Mouse (Mus musculus): ENCODE measurements at regions not wholly inside any gene's neighbourhood (a gene's known extent, or its start where the extent isn't known, plus 50 kb on each side); places are given as distances from the start of the nearest gene placed in this dataset.

- DNase-seq (ENCODE audit: low spot score), result no peak
These were observed 304.9 kb downstream of the Rfpl4b start for GRCm38 (mm10) chr10:38516636-38517035.
